8 mouse cellular contexts compared by ENCODE assay signal in genomic region chr3:130887540-130888312, GRCm38 (mm10).
DNase-seq lines count a peak whose midpoint lies in the region; ATAC-seq and TF ChIP-seq lines count a peak whose summit lies in the region.

No protein-coding gene starts in this region.

- H3K27me3 ChIP-seq in liver, postnatal 0 days (ENCODE audit: insufficient read depth, low read length): no peaks in the 10 kb centered on the region
- no peaks in the 10 kb centered on the region for H3K27me3 ChIP-seq in midbrain, embryonic 11.5 days (ENCODE audit: control insufficient read depth, insufficient read depth, low read length)

- H3K36me3 ChIP-seq in liver, postnatal 0 days (replicated peaks; ENCODE audit: insufficient read depth, low read length): no peaks in the 10 kb centered on the region
- no peaks in the 10 kb centered on the region for H3K36me3 ChIP-seq in midbrain, embryonic 11.5 days (ENCODE audit: control insufficient read depth, insufficient read depth, low read length)

- H3K4me3 ChIP-seq in liver, postnatal 0 days (ENCODE audit: low read depth, low read length): no peak overlapping the region
- H3K4me3 ChIP-seq in midbrain, embryonic 11.5 days (ENCODE audit: low read depth, low read length): no peak overlapping the region

- H3K27ac ChIP-seq in liver, postnatal 0 days (ENCODE audit: low read depth): no peak overlapping the region
- no peak overlapping the region for H3K27ac ChIP-seq in midbrain, embryonic 11.5 days (ENCODE audit: low read depth, low read length)

- no peaks in the 10 kb centered on the region for H3K4me1 ChIP-seq in liver, postnatal 0 days (ENCODE audit: insufficient read depth)
- H3K4me1 ChIP-seq in midbrain, embryonic 11.5 days (ENCODE audit: control insufficient read depth, insufficient read depth, low read length): no peaks in the 10 kb centered on the region

- peaks cover 2% of the 10 kb centered on the region; the same call in 1 of the 2 replicates for H3K9me3 ChIP-seq in liver, postnatal 0 days (ENCODE audit: low read length)
- no peaks in the 10 kb centered on the region for H3K9me3 ChIP-seq in midbrain, embryonic 11.5 days (ENCODE audit: control insufficient read depth, low read length)

- 64% methylated on average over 3 of the region's 3 CpGs for WGBS in liver, postnatal 0 days (ENCODE audit: insufficient replicate concordance)
- WGBS in midbrain, embryonic 11.5 days: 93% methylated on average over 3 of the region's 3 CpGs

- TF ChIP-seq CTCF in liver, postnatal 0 days (IDR thresholded peaks at IDR 0.05; ENCODE audit: low read depth): peak; percentile 69

- no peak overlapping the region for H3K9ac ChIP-seq in liver, postnatal 0 days (replicated peaks)
- no peak overlapping the region for H3K9ac ChIP-seq in midbrain, embryonic 11.5 days (ENCODE audit: low read length)

- no peak for TF ChIP-seq EP300 in liver, postnatal 0 days (IDR thresholded peaks at IDR 0.05; ENCODE audit: low read depth)

- DNase-seq in adrenal gland, adult (ENCODE audit: inconsistent age in 2 of 2, low spot score in 1 of 2): peak; percentile 24 to 68
- no peak for DNase-seq in adrenal gland, adult 8-10 months
- DNase-seq in liver, postnatal 0 days: peak; percentile 33
- DNase-seq in liver: no peak
- DNase-seq in kidney, postnatal 10 days: peak; percentile 38
- peak; percentile 47 for DNase-seq in thymus, postnatal 0 days (ENCODE audit: low spot score)
- DNase-seq in layer of hippocampus, adult 9-10 months (ENCODE audit: low spot score): no peak
- no peak for DNase-seq in midbrain, embryonic 11.5 days (ENCODE audit: low spot score, missing footprints)

- no peak for ATAC-seq in liver, postnatal 0 days
- no peak for ATAC-seq in midbrain, embryonic 11.5 days (ENCODE audit: low FRiP score)

- H3K4me2 ChIP-seq in liver, postnatal 0 days (ENCODE audit: low read depth, low read length): no peak overlapping the region
- H3K4me2 ChIP-seq in midbrain, embryonic 11.5 days: no peak overlapping the region

Comparison
In these comparisons a context has a peak if more than half of its experiments do, and no peak if none do; other contexts are left out.
1. DNase-seq: peak in adrenal gland, adult (2 of 2), liver, postnatal 0 days (single experiment), kidney, postnatal 10 days (single experiment) and thymus, postnatal 0 days (single experiment); none in adrenal gland, adult 8-10 months (single experiment), liver (single experiment), layer of hippocampus, adult 9-10 months (single experiment) and midbrain, embryonic 11.5 days (single experiment).